Mouse (Mus musculus) left cerebral cortex, adult 2 months (tissue): Measurements from ENCODE around the gene Trmt44. TPM values are rescaled to one million over a fixed set of nuclear protein-coding genes. Genes with fewer than 3 reads are reported as not detected.

ENCODE experiments used
- DNase-seq, 2 experiments: peaks; one replicate each; pipeline ENCODE4 v3.0.0; 2021 to 2022; ENCODE audit warnings: low spot score in 2 of 2, mixed read lengths in 1 of 2; ENCODE audit errors: extremely low spot score in 1 of 2
- H3K27ac ChIP-seq: fragments of 200-600 bp; 2 replicates; pipeline ENCODE4 v1.8.1; 2022
- H3K4me3 ChIP-seq: fragments of 200-600 bp; 2 replicates; pipeline ENCODE4 v1.8.1; 2022
- CTCF ChIP-seq: fragments of 200-600 bp; IDR thresholded peaks from 2 replicates; pipeline ENCODE4 v1.8.1; 2022; ENCODE audit warnings: antibody characterized with exemption, mild to moderate bottlenecking, moderate library complexity
- intact Hi-C: fragments of 180-260 bp; cut with DNase I; formaldehyde crosslinking; loops from one replicate; pipeline ENCODE4 v1.15.1; 2025
- total RNA-seq, 2 experiments: library from RNA; stranded (reverse); gene quantifications; 2 replicates each; pipeline ENCODE4 v1.2.3; 2021

The Trmt44 gene
- total RNA-seq, 2 experiments from 2014 or later: 9.4 to 9.6 TPM

GRCm38 (mm10) chr5:35583221-35583783 is 8.4 kb upstream of the Trmt44 start:
- no peak for TF ChIP-seq CTCF
- intact Hi-C loops: loop anchor here (10.0 kb wide), 1 partner anchor 391 kb away; no protein-coding TSS in a partner anchor
- Histone ChIP-seq H3K4me3 (peak overlapping the region; percentile 62), H3K27ac (peak overlapping the region; percentile 44)
- DNase-seq: no peak

GRCm38 (mm10) chr5:35582445-35583220 is 7.8 kb upstream of the Trmt44 start, which contains the start of gene Acox3:
TSS of gene Acox3 (plus strand) at chr5:35583040.
- Histone ChIP-seq H3K27ac (peak within 1 kb of the TSS; percentile 75), H3K4me3 (peak within 1 kb of the TSS; percentile 62)
- peak; percentile 97 to 98 for DNase-seq
- TF ChIP-seq CTCF: no peak
- intact Hi-C loops: loop anchor here (1.0 to 10.0 kb wide), 2 partner anchors 9 to 392 kb away; no protein-coding TSS in a partner anchor

GRCm38 (mm10) chr5:35580156-35580922 is 5.5 kb upstream of the Trmt44 start:
- no peak for TF ChIP-seq CTCF
- intact Hi-C loops: loop anchor here (10.0 kb wide), 1 partner anchor 394 kb away; no protein-coding TSS in a partner anchor

GRCm38 (mm10) chr5:35579247-35579893 is 4.5 kb upstream of the Trmt44 start:
- intact Hi-C loops: no loop called here
- H3K4me3 ChIP-seq: no peak overlapping the region
- no peak for DNase-seq
- TF ChIP-seq CTCF: no peak
- no peak overlapping the region for H3K27ac ChIP-seq

More at GRCm38 (mm10) chr5:35580156-35580922, 5.5 kb upstream of the Trmt44 start:
- no peak overlapping the region for H3K27ac ChIP-seq
- no peak overlapping the region for H3K4me3 ChIP-seq
- no peak for DNase-seq

GRCm38 (mm10) chr5:35578411-35578810 is 3.5 kb upstream of the Trmt44 start:
- Histone ChIP-seq H3K4me3 (no peak overlapping the region), H3K27ac (no peak overlapping the region)
- intact Hi-C loops: no loop called here
- TF ChIP-seq CTCF: no peak
- no peak for DNase-seq

GRCm38 (mm10) chr5:35576409-35577020 is 1.6 kb upstream of the Trmt44 start:
- Histone ChIP-seq H3K27ac (no peak overlapping the region), H3K4me3 (no peak overlapping the region)
- no peak for DNase-seq
- intact Hi-C loops: no loop called here
- TF ChIP-seq CTCF: no peak

- H3K27ac ChIP-seq: no peak overlapping the region
- no peak for TF ChIP-seq CTCF
- DNase-seq: no peak
These were observed 3.3 kb downstream of the Trmt44 start for GRCm38 (mm10) chr5:35571546-35571945.

GRCm38 (mm10) chr5:35566632-35567031 is 8.2 kb downstream of the Trmt44 start:
- DNase-seq: no peak
- intact Hi-C loops: no loop called here
- peak overlapping the region; percentile 20; the same call in 1 of the 2 replicates for H3K27ac ChIP-seq
- no peak for TF ChIP-seq CTCF
- H3K4me3 ChIP-seq: no peak overlapping the region

More at GRCm38 (mm10) chr5:35571546-35571945, 3.3 kb downstream of the Trmt44 start:
- intact Hi-C loops: no loop called here
- no peak overlapping the region for H3K4me3 ChIP-seq

- intact Hi-C loops: no loop called here
- no peak for TF ChIP-seq CTCF
- Histone ChIP-seq H3K27ac (no peak overlapping the region), H3K4me3 (no peak overlapping the region)
- no peak for DNase-seq
These were observed 9.7 kb downstream of the Trmt44 start for GRCm38 (mm10) chr5:35565217-35565616.

- intact Hi-C loops: loop anchor here (1.0 kb wide), 1 partner anchor 39 kb away; no protein-coding TSS in a partner anchor
- TF ChIP-seq CTCF: peak; percentile 94
- DNase-seq: peak; percentile 64 to 82
- Histone ChIP-seq H3K27ac (peak overlapping the region; percentile 41), H3K4me3 (no peak overlapping the region)
These were observed 11.4 kb downstream of the Trmt44 start for GRCm38 (mm10) chr5:35563449-35563848.

GRCm38 (mm10) chr5:35562616-35563015 is 12.3 kb downstream of the Trmt44 start:
- TF ChIP-seq CTCF: no peak
- peak; percentile 29 to 42 for DNase-seq
- H3K27ac ChIP-seq: peak overlapping the region; percentile 76
- intact Hi-C loops: loop anchor here (1.0 kb wide), 1 partner anchor 38 kb away; no protein-coding TSS in a partner anchor
- H3K4me3 ChIP-seq: no peak overlapping the region
